Mouse (Mus musculus): Measurements from ENCODE around the gene P2rx3. TPM values are rescaled to one million over a fixed set of nuclear protein-coding genes. Genes with fewer than 3 reads are reported as not detected.

P2rx3 gene
- polyA plus RNA-seq, 1 experiment, result not detected

- Histone ChIP-seq H3K9me3 (no peaks in the 10 kb centered on the region), H3K36me3 (replicated peaks; ENCODE audit: low read length) (peaks cover 33% of the 10 kb centered on the region)
- TF ChIP-seq GATA1 (IDR thresholded peaks at IDR 0.05; ENCODE audit: borderline replicate concordance, low read length) (no peak), FLI1 (IDR thresholded peaks at IDR 0.05; ENCODE audit: low read length) (no peak)
Measured at GRCm38 (mm10) chr2:84961901-84962300, 75.4 kb downstream of the P2rx3 start.

GRCm38 (mm10) chr2:84961300-84961699 lies 76.0 kb downstream of the P2rx3 start:
- Histone ChIP-seq H3K4me1 (no peaks in the 10 kb centered on the region), H3K36me3 (replicated peaks; ENCODE audit: low read length) (peaks cover 38% of the 10 kb centered on the region), H3K27me3 (replicated peaks) (no peaks in the 10 kb centered on the region), H3K4me3 (replicated peaks) (no peak overlapping the region), H3K9me3 (no peaks in the 10 kb centered on the region)
- TF ChIP-seq FLI1 (IDR thresholded peaks at IDR 0.05; ENCODE audit: low read length), result no peak
- TF ChIP-seq GATA1 (IDR thresholded peaks at IDR 0.05; ENCODE audit: borderline replicate concordance, low read length), result no peak

More at GRCm38 (mm10) chr2:84961901-84962300, 75.4 kb downstream of the P2rx3 start:
- Histone ChIP-seq H3K4me1 (no peaks in the 10 kb centered on the region), H3K27me3 (replicated peaks) (no peaks in the 10 kb centered on the region), H3K4me3 (replicated peaks) (no peak overlapping the region)

DNA sequence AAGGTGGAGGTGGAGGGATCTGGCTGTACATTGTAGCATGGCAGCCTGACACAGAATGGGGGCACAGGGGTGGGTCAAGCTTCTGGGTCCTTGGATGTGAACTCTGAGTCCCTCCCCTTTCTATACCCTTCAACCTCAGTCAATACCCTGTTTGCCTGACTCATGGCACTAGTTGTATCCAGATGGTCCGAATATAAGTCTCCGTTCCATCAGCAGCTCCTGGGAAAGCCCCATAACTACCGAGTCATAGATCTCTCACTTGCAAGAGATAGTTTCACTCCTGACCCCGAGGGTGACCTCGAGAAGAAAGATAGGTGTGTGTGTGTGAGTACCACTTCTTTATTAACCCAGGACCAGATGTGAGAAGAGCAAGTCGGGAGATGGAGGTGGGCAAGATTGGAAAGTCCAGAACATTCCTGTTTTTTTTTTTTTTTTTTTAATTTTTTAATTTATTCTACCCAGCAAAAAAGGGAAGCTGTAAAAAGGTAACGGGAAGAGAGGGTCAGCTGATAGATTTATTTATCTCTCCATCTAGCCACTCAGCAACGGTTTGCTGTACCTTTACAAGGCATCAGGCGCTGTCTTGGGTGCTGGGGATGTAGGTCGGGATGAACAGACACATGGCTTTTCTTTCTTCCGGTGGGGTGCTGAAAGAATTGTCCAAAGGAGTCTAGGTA lies 78.5 kb downstream of the P2rx3 start:
- H3K27me3 ChIP-seq (replicated peaks), result no peaks in the 10 kb centered on the region
- H3K4me3 ChIP-seq (replicated peaks), result no peak overlapping the region
- H3K9me3 ChIP-seq, result no peaks in the 10 kb centered on the region
- TF ChIP-seq FLI1 (IDR thresholded peaks at IDR 0.05; ENCODE audit: low read length), result no peak
- no peak for TF ChIP-seq GATA1 (IDR thresholded peaks at IDR 0.05; ENCODE audit: borderline replicate concordance, low read length)
- H3K4me1 ChIP-seq, result no peaks in the 10 kb centered on the region
- peaks cover 61% of the 10 kb centered on the region for H3K36me3 ChIP-seq (replicated peaks; ENCODE audit: low read length)

GRCm38 (mm10) chr2:84956274-84956673 lies 81.0 kb downstream of the P2rx3 start:
- TF ChIP-seq FLI1 (IDR thresholded peaks at IDR 0.05; ENCODE audit: low read length), result no peak
- H3K4me1 ChIP-seq, result no peaks in the 10 kb centered on the region
- no peaks in the 10 kb centered on the region for H3K27me3 ChIP-seq (replicated peaks)
- peaks cover 84% of the 10 kb centered on the region for H3K36me3 ChIP-seq (replicated peaks; ENCODE audit: low read length)
- no peak overlapping the region for H3K4me3 ChIP-seq (replicated peaks)
- H3K9me3 ChIP-seq, result no peaks in the 10 kb centered on the region

GRCm38 (mm10) chr2:84955435-84955834 lies 81.8 kb downstream of the P2rx3 start:
- TF ChIP-seq FLI1 (IDR thresholded peaks at IDR 0.05; ENCODE audit: low read length) (no peak), GATA1 (IDR thresholded peaks at IDR 0.05; ENCODE audit: borderline replicate concordance, low read length) (no peak)
- Histone ChIP-seq H3K27me3 (replicated peaks) (no peaks in the 10 kb centered on the region), H3K36me3 (replicated peaks; ENCODE audit: low read length) (peaks cover 93% of the 10 kb centered on the region), H3K4me3 (replicated peaks) (no peak overlapping the region), H3K9me3 (no peaks in the 10 kb centered on the region), H3K4me1 (no peaks in the 10 kb centered on the region)

GRCm38 (mm10) chr2:84952693-84953092 lies 84.6 kb downstream of the P2rx3 start:
- H3K27me3 ChIP-seq (replicated peaks), result no peaks in the 10 kb centered on the region
- H3K4me3 ChIP-seq (replicated peaks), result no peak overlapping the region
- peaks cover 95% of the 10 kb centered on the region for H3K36me3 ChIP-seq (replicated peaks; ENCODE audit: low read length)
- peaks cover under 1% of the 10 kb centered on the region; the same call in 1 of the 2 replicates for H3K4me1 ChIP-seq
- TF ChIP-seq FLI1 (IDR thresholded peaks at IDR 0.05; ENCODE audit: low read length) (no peak), GATA1 (IDR thresholded peaks at IDR 0.05; ENCODE audit: borderline replicate concordance, low read length) (no peak)
- H3K9me3 ChIP-seq, result no peaks in the 10 kb centered on the region

GRCm38 (mm10) chr2:84952251-84952650 lies 85.0 kb downstream of the P2rx3 start:
- Histone ChIP-seq H3K9me3 (no peaks in the 10 kb centered on the region), H3K4me1 (peaks cover 5% of the 10 kb centered on the region; the same call in 1 of the 2 replicates), H3K4me3 (replicated peaks) (no peak overlapping the region), H3K27me3 (replicated peaks) (no peaks in the 10 kb centered on the region), H3K36me3 (replicated peaks; ENCODE audit: low read length) (peaks cover 95% of the 10 kb centered on the region)
- TF ChIP-seq GATA1 (IDR thresholded peaks at IDR 0.05; ENCODE audit: borderline replicate concordance, low read length), result no peak
- no peak for TF ChIP-seq FLI1 (IDR thresholded peaks at IDR 0.05; ENCODE audit: low read length)

DNA sequence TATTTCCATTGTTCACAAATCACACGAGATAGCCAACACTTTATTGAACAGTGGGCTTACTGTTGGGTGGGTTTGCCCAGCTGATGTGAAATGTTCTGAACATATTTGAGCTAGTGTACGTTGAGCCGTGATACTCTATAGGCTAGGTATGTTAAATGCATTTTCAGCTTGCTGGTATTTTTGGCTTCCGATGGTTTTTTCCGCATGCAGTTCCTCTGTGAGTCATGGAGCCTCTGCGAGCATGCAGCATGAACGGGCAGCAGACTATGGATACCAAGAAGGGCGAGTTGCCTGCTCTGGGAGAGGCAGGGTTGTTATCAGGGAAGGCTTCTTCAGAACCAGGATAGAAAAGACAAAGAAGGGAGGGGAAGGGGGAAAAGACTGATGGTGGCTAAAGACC lies 86.2 kb downstream of the P2rx3 start:
- H3K36me3 ChIP-seq (replicated peaks; ENCODE audit: low read length), result peaks cover 96% of the 10 kb centered on the region
- peaks cover 6% of the 10 kb centered on the region; the same call in 1 of the 2 replicates for H3K4me1 ChIP-seq
- H3K9me3 ChIP-seq, result no peaks in the 10 kb centered on the region
- no peaks in the 10 kb centered on the region for H3K27me3 ChIP-seq (replicated peaks)
- TF ChIP-seq GATA1 (IDR thresholded peaks at IDR 0.05; ENCODE audit: borderline replicate concordance, low read length) (no peak), FLI1 (IDR thresholded peaks at IDR 0.05; ENCODE audit: low read length) (no peak)
- no peak overlapping the region for H3K4me3 ChIP-seq (replicated peaks)

DNA sequence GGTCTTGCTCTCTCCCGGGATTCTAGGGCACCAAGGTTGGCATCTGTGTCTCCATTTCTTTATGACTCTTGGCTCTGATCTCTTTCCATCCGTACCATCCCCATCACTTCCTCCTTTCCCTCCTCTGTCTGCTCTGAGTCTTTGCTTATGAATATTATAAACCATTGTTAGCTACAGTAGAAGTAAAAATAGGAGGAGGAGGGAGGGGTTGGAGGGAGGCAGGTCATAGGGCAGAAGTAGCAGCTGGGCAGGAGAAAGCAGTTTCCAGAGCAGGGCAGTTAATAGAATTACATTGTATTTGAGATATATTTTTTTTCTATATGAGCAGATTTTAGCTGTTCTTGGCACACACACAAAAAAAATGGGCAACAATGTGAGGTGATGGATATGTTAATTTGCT lies 88.5 kb downstream of the P2rx3 start:
- H3K36me3 ChIP-seq (replicated peaks; ENCODE audit: low read length), result peaks cover 98% of the 10 kb centered on the region
- no peak overlapping the region for H3K4me3 ChIP-seq (replicated peaks)
- peaks cover 6% of the 10 kb centered on the region; the same call in 1 of the 2 replicates for H3K4me1 ChIP-seq
- H3K27me3 ChIP-seq (replicated peaks), result no peaks in the 10 kb centered on the region
- no peaks in the 10 kb centered on the region for H3K9me3 ChIP-seq
- no peak for TF ChIP-seq FLI1 (IDR thresholded peaks at IDR 0.05; ENCODE audit: low read length)
- no peak for TF ChIP-seq GATA1 (IDR thresholded peaks at IDR 0.05; ENCODE audit: borderline replicate concordance, low read length)

Other genes with a start within 250 kb of the P2rx3 start
- 4.4 and 5.9 TPM in 2 replicates for gene Ube2l6, start 238.6 kb downstream of the P2rx3 start, polyA plus RNA-seq (2012; ENCODE audit: insufficient read depth, low replicate concordance)
- 0.07 TPM in 1 of 2 replicates, not detected in the other for gene Smtnl1, start 214.8 kb downstream of the P2rx3 start, polyA plus RNA-seq (2012; ENCODE audit: insufficient read depth, low replicate concordance)
- gene Timm10, start 210.5 kb downstream of the P2rx3 start, polyA plus RNA-seq (2012; ENCODE audit: insufficient read depth, low replicate concordance), result 9.7 TPM in 1 of 2 replicates, not detected in the other
- gene Slc43a1, start 198.6 kb downstream of the P2rx3 start, polyA plus RNA-seq (2012; ENCODE audit: insufficient read depth, low replicate concordance), result 1.8 and 5.0 TPM in 2 replicates
- 2.7 and 8.4 TPM in 2 replicates for gene Rtn4rl2, start 150.8 kb downstream of the P2rx3 start, polyA plus RNA-seq (2012; ENCODE audit: insufficient read depth, low replicate concordance)
- gene Slc43a3, start 100.9 kb downstream of the P2rx3 start, polyA plus RNA-seq (2012; ENCODE audit: insufficient read depth, low replicate concordance), result 4.4 and 9.1 TPM in 2 replicates
- gene Prg2, start 57.0 kb downstream of the P2rx3 start, polyA plus RNA-seq (2012; ENCODE audit: insufficient read depth, low replicate concordance), result 2.5 TPM in 1 of 2 replicates, not detected in the other
- gene Prg3, start 49.2 kb downstream of the P2rx3 start, polyA plus RNA-seq (2012; ENCODE audit: insufficient read depth, low replicate concordance), result 1.8 TPM in 1 of 2 replicates, not detected in the other
- 9.9 and 23.0 TPM in 2 replicates for gene Ssrp1, start 228 bp downstream of the P2rx3 start, polyA plus RNA-seq (2012; ENCODE audit: insufficient read depth, low replicate concordance)
- gene Tnks1bp1, start 10.6 kb upstream of the P2rx3 start, polyA plus RNA-seq (2012; ENCODE audit: insufficient read depth, low replicate concordance), result 0.72 TPM in 1 of 2 replicates, not detected in the other
- not detected in 2 replicates for gene Aplnr, start 98.8 kb upstream of the P2rx3 start, polyA plus RNA-seq (2012; ENCODE audit: insufficient read depth, low replicate concordance)
- gene Lrrc55, start 159.7 kb upstream of the P2rx3 start, polyA plus RNA-seq (2012; ENCODE audit: insufficient read depth, low replicate concordance), result not detected in 2 replicates

Data from megakaryocyte, embryonic 14.5 days (primary cell).